Mouse (Mus musculus) midbrain, embryonic 10.5 days (tissue): ENCODE results near the gene Trio. TPM values are rescaled to one million over a fixed set of nuclear protein-coding genes. Genes with fewer than 3 reads are reported as not detected.
"Not testable (repeated sequence)": the region's sequence is repeated elsewhere in the genome, so short reads cannot be mapped to it uniquely, and the experiment has no call there.

Source experiments
- DNase-seq: peaks from one replicate; pipeline ENCODE4 v3.0.0-alpha.2; 2017; ENCODE audit warnings: low spot score
- H3K27ac ChIP-seq: fragments of 300-500 bp; sonication (generic); replicated peaks from 2 replicates; pipeline ENCODE4 v1.5.1; 2016; ENCODE audit warnings: mild to moderate bottlenecking
- H3K27me3 ChIP-seq: fragments of 300-500 bp; sonication (generic); 2 replicates; pipeline ENCODE4 v1.6.1; 2016; ENCODE audit warnings: low read depth, mild to moderate bottlenecking; ENCODE audit not compliant: poor library complexity, severe bottlenecking
- H3K36me3 ChIP-seq: fragments of 300-500 bp; sonication (generic); 2 replicates; pipeline ENCODE4 v1.6.1; 2016; ENCODE audit warnings: mild to moderate bottlenecking, moderate library complexity
- H3K4me1 ChIP-seq: fragments of 300-500 bp; sonication (generic); 2 replicates; pipeline ENCODE4 v1.6.1; 2016
- H3K4me3 ChIP-seq: fragments of 300-500 bp; sonication (generic); 2 replicates; pipeline ENCODE4 v1.5.1; 2016; ENCODE audit warnings: mild to moderate bottlenecking, moderate library complexity
- H3K9me3 ChIP-seq: fragments of 300-500 bp; sonication (generic); replicated peaks from 2 replicates; pipeline ENCODE4 v1.6.1; 2016; ENCODE audit warnings: mild to moderate bottlenecking
- WGBS: fragments of 180-500 bp; shearing (Covaris S2); methylation state at CpG from one replicate; pipeline ENCODE4 v1.1.7; 2016; 5-methylcytosine and 5-hydroxymethylcytosine counted together
- polyA plus RNA-seq: library from polyadenylated mRNA; unstranded; fragments of >200 nt; fragmentation: Nextera tagmentation; extraction: Ambion mirVana; gene quantifications from 2 replicates; pipeline ENCODE4 v1.2.1, GENCODE M21; 2016

The Trio gene
- polyA plus RNA-seq, 1 experiment from 2014 or later = 19.0 TPM

DNA sequence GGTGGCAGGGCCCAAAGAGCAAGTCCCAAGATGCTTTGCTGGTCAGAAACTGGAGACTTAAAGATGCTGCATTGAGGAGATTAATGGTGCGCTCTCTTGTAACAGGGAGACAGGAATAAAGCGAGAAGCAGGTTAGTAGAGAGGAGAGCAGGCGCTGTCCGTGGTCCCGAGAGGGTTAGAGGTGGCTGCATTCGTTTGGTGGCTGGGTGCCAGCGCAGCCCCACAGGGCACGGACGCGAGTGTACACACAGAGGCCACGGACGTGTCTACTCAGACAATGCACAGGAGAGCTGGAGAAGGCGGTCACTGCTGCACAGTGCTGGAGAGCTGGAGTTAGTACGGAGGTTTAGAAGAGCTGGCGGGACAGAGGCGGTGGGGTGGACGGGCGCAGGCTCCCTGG is 278.1 kb downstream of the Trio start:
- no peak for DNase-seq
- Histone ChIP-seq H3K4me1 (peaks cover 2% of the 10 kb centered on the region; the same call in 1 of the 2 replicates), H3K36me3 (peaks cover 100% of the 10 kb centered on the region), H3K4me3 (no peak overlapping the region), H3K27ac (no peak overlapping the region), H3K27me3 (no peaks in the 10 kb centered on the region), H3K9me3 (no peaks in the 10 kb centered on the region)
- WGBS = 93% methylated on average over 18 of the region's 18 CpGs

DNA sequence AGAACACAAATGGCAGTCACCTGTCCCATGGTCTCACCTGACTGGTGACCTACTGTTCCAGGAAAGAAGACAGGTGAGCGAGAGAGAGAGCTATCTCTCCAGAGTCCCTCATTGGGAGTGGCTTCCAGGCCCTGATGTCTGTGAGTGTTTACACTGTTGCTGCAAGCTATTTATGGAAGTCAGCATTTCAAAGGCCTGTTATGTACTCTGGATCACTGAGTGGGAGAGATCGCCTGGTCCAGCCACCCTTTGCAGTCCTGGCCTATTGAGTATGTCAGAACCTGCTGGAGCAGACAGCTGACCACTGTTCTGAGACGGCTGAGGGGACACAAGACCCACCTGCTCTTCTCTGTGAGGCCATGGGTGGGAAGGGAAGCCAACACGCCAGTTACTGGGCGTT is 280.7 kb downstream of the Trio start:
- DNase-seq = no peak
- WGBS = 95% methylated on average over 5 of the region's 5 CpGs
- no peaks in the 10 kb centered on the region for H3K4me1 ChIP-seq
- H3K27me3 ChIP-seq = no peaks in the 10 kb centered on the region
- H3K4me3 ChIP-seq = no peak overlapping the region
- H3K9me3 ChIP-seq = no peaks in the 10 kb centered on the region
- H3K36me3 ChIP-seq = peaks cover 95% of the 10 kb centered on the region
- no peak overlapping the region for H3K27ac ChIP-seq

DNA sequence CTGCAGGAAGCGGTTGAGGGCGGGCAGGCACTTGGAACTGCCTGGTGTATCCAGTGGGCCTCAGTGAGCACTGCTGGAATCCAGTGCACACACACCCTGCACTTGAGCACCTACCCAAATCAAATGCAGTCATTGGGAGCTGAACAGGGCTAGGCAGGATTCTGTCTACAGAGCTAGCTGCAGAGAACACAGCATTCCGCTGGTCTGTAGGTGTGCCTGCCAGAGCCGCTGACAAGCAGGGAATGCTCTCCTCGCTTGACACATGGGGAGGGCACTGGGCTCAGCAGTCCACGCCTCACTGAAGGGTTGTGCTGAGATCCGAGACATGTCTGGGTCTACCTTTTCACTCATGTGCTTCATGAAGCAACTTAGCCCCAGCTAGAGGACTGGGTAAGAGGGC is 285.6 kb downstream of the Trio start:
- no peaks in the 10 kb centered on the region for H3K9me3 ChIP-seq
- H3K36me3 ChIP-seq = peaks cover 86% of the 10 kb centered on the region
- H3K27ac ChIP-seq = no peak overlapping the region
- no peaks in the 10 kb centered on the region for H3K4me1 ChIP-seq
- DNase-seq = no peak
- no peaks in the 10 kb centered on the region for H3K27me3 ChIP-seq
- 94% methylated on average over 7 of the region's 7 CpGs for WGBS
- no peak overlapping the region for H3K4me3 ChIP-seq

DNA sequence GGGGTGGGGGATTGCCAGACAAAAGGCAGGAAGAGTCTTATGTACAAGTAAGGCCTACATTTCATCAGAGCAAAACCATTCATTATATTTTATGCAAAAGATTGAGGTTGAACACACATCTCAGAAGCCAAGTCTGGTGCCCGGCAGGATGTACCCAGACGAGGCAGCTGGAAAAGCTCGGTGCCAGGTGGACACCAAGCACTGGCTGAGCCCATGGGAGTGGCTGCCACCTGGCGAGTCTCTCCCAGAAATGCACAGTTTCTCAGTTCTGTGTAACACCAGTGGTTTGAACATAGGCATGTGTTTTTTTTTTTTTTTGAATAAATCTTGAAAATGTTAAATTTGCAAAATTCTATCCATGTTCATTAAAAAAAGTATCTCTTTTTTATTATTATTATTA is 293.8 kb downstream of the Trio start:
- DNase-seq = no peak
- H3K4me1 ChIP-seq = no peaks in the 10 kb centered on the region
- peaks cover 61% of the 10 kb centered on the region for H3K36me3 ChIP-seq
- no peak overlapping the region for H3K4me3 ChIP-seq
- 95% methylated on average over 4 of the region's 4 CpGs for WGBS
- no peak overlapping the region for H3K27ac ChIP-seq
- no peaks in the 10 kb centered on the region for H3K27me3 ChIP-seq
- no peaks in the 10 kb centered on the region for H3K9me3 ChIP-seq

DNA sequence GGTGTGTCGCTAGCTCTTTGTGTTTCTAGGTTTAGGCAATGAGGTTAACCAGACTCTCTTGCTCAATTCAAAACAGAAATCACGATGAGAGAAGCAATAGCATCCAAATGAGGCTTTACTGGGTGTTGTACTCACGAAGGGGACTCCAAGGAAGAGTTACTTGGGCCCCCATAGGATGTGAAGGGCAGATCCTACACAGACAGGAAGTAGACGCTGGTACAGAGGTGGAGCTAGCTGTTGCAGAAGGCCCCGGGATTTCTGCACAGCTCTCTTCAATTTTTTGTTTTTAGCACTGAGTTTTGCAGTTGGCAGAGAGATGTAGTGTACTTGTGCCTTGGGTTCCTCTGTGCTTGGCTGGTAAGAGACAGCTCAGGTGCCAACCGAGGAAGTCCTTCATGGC is 299.4 kb downstream of the Trio start:
- H3K27me3 ChIP-seq = no peaks in the 10 kb centered on the region
- 87% methylated on average over 6 of the region's 6 CpGs for WGBS
- no peak overlapping the region for H3K27ac ChIP-seq
- DNase-seq = no peak
- H3K36me3 ChIP-seq = peaks cover 8% of the 10 kb centered on the region; the same call in 1 of the 2 replicates
- no peaks in the 10 kb centered on the region for H3K9me3 ChIP-seq
- H3K4me3 ChIP-seq = no peak overlapping the region
- 0 out of 2 replicates have a peak, but pooled peaks cover 2% of the 10 kb centered on the region for H3K4me1 ChIP-seq

DNA sequence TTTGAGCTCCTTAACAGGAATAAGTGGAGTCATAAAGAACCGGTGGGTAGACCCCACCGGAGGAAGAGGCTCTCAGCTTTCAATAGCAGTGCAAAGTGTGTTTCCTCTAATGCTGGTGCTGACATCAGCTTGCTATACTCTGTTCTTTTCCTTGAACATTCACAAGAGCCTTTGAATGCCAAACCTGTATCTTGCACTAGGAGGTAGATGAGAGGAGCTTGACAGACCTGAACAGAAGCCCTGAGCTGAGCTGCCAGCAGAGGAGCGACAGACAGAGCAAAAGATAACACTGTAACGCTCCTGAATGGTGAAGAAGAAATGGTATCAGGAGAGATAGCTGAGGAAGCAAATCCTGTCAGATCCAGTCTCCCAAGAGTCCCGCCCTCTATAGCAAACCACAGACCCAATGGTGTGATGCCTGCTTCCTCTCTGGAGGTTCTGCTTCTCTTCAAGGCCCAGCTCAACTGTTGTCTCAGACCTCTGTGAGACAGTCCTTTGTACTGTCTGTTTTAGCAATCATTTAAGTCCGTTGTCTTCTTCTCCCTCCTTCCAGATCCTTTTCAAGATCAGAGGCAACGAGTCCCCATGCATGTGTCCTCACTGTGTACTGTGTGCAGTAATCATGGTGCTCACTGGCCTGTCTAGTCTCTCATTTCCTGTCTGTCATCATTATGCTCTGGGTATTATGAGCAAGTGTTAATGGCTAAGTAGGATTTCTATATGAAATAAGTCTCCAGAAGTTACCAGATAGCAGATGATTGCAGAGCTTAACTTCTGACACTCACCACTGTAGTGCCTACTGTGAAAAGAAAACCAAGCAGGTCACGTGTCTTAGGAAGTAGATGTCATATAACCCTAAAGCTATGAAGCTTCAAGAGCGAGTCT is 300.6 kb downstream of the Trio start:
- Histone ChIP-seq H3K4me1 (0 out of 2 replicates have a peak, but pooled peaks cover 2% of the 10 kb centered on the region), H3K27ac (0 out of 2 replicates have a peak overlapping the region, but pooled peaks have one; percentile 17), H3K4me3 (no peak overlapping the region), H3K27me3 (no peaks in the 10 kb centered on the region), H3K9me3 (no peaks in the 10 kb centered on the region), H3K36me3 (peaks cover 3% of the 10 kb centered on the region; the same call in 1 of the 2 replicates)
- WGBS = 88% methylated on average over 9 of the region's 9 CpGs
- no peak for DNase-seq

DNA sequence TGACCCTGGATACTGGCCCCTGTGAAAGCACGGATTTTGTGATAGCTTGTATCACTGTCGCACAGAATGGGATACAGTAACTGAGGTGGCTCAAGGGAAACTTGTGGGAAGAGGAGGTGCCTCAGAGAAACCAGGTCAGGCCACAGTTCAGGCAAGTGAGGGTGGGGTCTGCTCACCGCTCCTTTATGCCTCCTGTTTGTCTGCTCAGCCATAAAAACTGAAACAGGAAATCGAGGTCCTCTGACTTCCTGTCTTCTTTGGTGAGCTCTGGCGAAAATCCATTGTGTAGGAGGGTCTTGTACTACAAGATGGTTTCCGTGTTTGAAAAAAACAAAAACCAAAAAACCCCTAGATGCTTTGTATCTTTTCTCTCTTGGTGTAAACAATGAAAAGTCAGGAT is 301.4 kb downstream of the Trio start:
- no peaks in the 10 kb centered on the region for H3K27me3 ChIP-seq
- H3K4me3 ChIP-seq = no peak overlapping the region
- H3K9me3 ChIP-seq = no peaks in the 10 kb centered on the region
- H3K27ac ChIP-seq = no peak overlapping the region
- 81% methylated on average over 6 of the region's 6 CpGs for WGBS
- no peaks in the 10 kb centered on the region for H3K36me3 ChIP-seq
- peaks cover 8% of the 10 kb centered on the region for H3K4me1 ChIP-seq
- DNase-seq = no peak

DNA sequence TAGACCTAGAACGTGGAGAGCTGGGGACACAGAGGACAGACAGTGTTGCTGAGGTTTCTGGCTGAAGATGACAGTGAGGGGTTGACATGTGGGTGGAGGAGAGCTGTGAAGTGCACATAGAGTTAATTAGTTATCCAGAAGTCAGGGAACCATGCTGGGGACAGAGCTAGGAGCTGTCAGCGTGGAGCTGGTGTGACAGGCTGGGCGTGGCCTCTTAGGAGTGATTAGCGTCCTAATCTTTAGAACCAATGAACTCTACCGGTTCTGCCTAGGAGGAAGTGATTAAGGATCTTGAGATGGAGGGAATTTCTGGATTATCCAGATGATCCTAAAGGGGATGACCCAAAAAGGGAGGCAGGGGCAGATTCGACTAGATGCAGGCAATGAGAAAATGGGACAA is 301.9 kb downstream of the Trio start:
- Histone ChIP-seq H3K4me3 (no peak overlapping the region), H3K27ac (no peak overlapping the region), H3K36me3 (no peaks in the 10 kb centered on the region), H3K27me3 (no peaks in the 10 kb centered on the region), H3K9me3 (no peaks in the 10 kb centered on the region), H3K4me1 (peaks cover 14% of the 10 kb centered on the region)
- WGBS = 58% methylated on average over 6 of the region's 6 CpGs
- DNase-seq = no peak

DNA sequence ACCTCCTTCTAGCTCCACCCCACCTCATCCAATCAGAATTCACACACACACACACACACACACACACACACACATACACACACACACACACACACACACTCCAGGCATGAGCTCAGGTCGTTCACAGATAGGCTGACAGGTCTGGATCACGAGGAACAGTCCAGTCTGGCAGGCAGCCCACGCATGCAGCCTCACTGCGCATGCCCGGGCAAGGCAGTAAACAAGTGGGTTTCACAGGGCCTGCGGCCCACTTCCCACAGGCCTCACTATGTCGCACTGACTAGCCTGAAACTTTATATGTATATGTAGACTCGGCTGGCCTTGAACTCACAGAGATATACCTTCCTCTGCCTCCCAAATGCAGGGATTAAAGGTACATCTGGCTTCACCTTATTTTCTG is 305.4 kb downstream of the Trio start:
- not testable (repeated sequence) for H3K9me3 ChIP-seq, DNase-seq, H3K27me3 ChIP-seq, H3K36me3 ChIP-seq, H3K4me3 ChIP-seq, H3K27ac ChIP-seq
- peaks cover 14% of the 10 kb centered on the region for H3K4me1 ChIP-seq
- 94% methylated on average over 8 of the region's 8 CpGs for WGBS

DNA sequence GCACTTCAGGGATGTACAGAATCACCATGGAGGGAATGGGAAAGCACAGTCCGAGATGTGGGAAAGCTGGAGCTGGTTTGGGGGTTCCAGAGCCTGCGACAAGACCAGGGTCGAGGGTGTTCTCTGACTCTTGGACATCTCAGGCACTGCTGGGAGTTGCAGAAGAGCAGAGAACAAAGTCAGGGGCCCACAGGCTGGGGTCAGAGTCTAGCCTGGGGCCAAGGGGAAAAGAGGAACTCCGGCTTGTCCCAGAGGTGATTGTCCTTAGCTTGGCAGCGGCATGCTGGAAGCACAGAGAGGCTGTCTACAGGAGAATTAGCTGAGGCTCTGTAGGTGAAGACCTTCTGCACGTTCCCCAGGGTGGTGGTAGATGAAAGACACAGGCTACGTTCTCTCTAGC is 307.0 kb downstream of the Trio start:
- Histone ChIP-seq H3K27ac (peak overlapping the region; percentile 42; the same call in 1 of the 2 replicates), H3K36me3 (no peaks in the 10 kb centered on the region), H3K27me3 (no peaks in the 10 kb centered on the region), H3K4me3 (no peak overlapping the region), H3K4me1 (peaks cover 12% of the 10 kb centered on the region), H3K9me3 (no peaks in the 10 kb centered on the region)
- DNase-seq = no peak
- 86% methylated on average over 7 of the region's 7 CpGs for WGBS

DNA sequence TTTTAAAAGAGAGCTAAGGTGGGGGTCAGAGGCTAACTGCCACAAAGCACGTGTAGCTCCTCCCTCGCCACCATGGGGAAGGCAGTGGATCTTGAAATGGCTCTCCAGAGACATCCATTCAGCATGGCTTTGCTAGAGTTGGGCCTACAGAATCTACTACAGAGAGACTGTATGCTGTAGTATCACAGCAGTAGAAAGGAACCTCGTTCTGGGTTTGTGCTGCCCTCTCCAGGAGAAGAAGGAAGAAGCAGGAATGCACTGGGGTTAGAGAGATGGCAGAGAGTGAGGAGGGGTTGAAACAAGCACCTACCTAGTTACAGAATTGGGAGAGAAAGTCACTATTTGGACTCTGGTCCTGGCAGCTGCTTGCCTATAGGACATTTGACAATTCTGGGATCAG is 310.3 kb downstream of the Trio start:
- Histone ChIP-seq H3K27me3 (no peaks in the 10 kb centered on the region), H3K9me3 (no peaks in the 10 kb centered on the region), H3K4me1 (peaks cover 11% of the 10 kb centered on the region), H3K4me3 (no peak overlapping the region), H3K36me3 (no peaks in the 10 kb centered on the region), H3K27ac (no peak overlapping the region)
- DNase-seq = no peak
- 30% methylated on average over 3 of the region's 3 CpGs for WGBS

DNA sequence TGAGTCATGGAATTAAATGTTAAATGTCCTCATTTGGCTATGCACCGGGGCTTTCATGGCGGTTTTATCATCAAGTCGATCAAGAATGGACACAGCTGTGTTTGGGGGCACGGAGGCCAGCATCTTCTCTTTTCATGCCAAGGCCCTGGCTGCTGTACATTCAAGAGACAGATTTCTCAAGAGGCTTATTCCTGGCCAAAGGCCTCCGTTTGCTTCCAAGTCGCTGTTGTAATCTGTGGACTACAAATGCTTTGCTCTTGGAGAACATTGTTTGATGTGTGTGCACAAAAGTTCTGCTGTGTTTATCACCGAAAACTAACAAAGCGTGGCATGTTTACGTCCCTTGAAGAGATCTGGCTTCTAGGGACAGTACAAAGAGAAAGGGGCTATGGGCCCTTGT is 314.9 kb downstream of the Trio start:
- Histone ChIP-seq H3K4me1 (no peaks in the 10 kb centered on the region), H3K27me3 (no peaks in the 10 kb centered on the region), H3K4me3 (no peak overlapping the region), H3K9me3 (no peaks in the 10 kb centered on the region), H3K36me3 (no peaks in the 10 kb centered on the region), H3K27ac (no peak overlapping the region)
- no peak for DNase-seq
- WGBS = 91% methylated on average over 9 of the region's 9 CpGs

DNA sequence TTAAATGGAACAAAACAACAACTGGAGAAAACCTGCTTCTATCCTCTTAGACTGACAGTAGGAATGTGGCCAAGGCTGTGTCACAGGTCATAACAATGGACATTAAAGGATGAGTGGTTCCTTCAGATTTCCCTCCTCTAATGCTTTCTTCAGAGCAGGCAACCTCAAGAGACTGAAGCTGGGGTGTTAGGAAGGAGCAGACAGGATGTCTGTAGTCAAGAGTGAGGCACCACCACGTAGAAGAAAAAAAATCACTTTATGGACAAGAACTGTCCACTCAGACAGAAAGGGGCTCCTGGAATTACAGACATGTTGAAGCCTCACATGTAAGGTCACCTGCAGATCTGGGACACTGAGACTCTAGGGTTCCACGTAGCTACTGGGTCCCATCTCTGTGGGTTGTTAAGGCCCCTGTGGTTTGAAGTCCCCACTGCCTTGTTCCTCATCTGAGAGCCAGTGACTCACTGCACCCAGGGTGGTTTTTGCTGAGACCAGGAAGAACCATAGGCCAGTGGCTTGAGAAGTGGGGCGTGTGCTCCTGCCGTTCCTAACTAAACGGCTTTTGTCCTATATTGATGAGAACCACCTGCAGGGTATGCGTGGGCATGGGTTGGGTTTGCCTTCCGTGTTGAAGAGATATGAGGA is 316.6 kb downstream of the Trio start:
- Histone ChIP-seq H3K9me3 (no peaks in the 10 kb centered on the region), H3K4me3 (no peak overlapping the region), H3K27me3 (no peaks in the 10 kb centered on the region), H3K4me1 (no peaks in the 10 kb centered on the region), H3K27ac (no peak overlapping the region), H3K36me3 (no peaks in the 10 kb centered on the region)
- WGBS = 86% methylated on average over 7 of the region's 7 CpGs
- no peak for DNase-seq
